Mouse (Mus musculus) CH12.LX (cell line): Measurements from ENCODE around the gene Gm4565. TPM values are rescaled to one million over a fixed set of nuclear protein-coding genes. Genes with fewer than 3 reads are reported as not detected.
"Not testable (repeated sequence)": the region's sequence is repeated elsewhere in the genome, so short reads cannot be mapped to it uniquely, and the experiment has no call there.

ENCODE experiments used
- DNase-seq: peaks from one replicate; pipeline ENCODE4 v3.0.0-alpha.2; 2013; ENCODE audit errors: extremely low read depth
- H3K27ac ChIP-seq: 2 replicates; pipeline ENCODE4 v1.5.1; 2012; ENCODE audit warnings: low read depth, mild to moderate bottlenecking, control low read depth, moderate library complexity; ENCODE audit not compliant: insufficient read depth
- H3K27me3 ChIP-seq: replicated peaks from 2 replicates; pipeline ENCODE3; 2012; ENCODE audit warnings: inconsistent platforms
- H3K36me3 ChIP-seq, 2 experiments: replicated peaks in 1 of 2; 2 replicates each; pipeline versions ENCODE3 to v1.6.1; 2012; ENCODE audit warnings: inconsistent platforms in 1 of 2, low read length in 1 of 2, mild to moderate bottlenecking in 1 of 2, mixed read lengths in 1 of 2, moderate library complexity in 1 of 2; ENCODE audit not compliant: control insufficient read depth in 1 of 2, insufficient read depth in 1 of 2
- H3K4me1 ChIP-seq, 2 experiments: 2 replicates each; pipeline ENCODE4 v1.6.1; 2012; ENCODE audit warnings: inconsistent platforms in 1 of 2, moderate library complexity in 1 of 2; ENCODE audit not compliant: insufficient read depth in 2 of 2, control insufficient read depth in 1 of 2
- H3K4me2 ChIP-seq: 2 replicates; pipeline ENCODE4 v1.6.1; 2012; ENCODE audit warnings: low read depth, mild to moderate bottlenecking, control low read depth; ENCODE audit not compliant: poor library complexity, insufficient read depth, severe bottlenecking
- H3K4me3 ChIP-seq, 3 experiments: fragments of 150-350 bp in 1 of 3; sonication (generic) in 1 of 3; replicated peaks in 1 of 3; 2 replicates each; pipeline versions ENCODE3 to v1.5.1; 2011 to 2012; ENCODE audit warnings: low read depth in 2 of 3, low read length in 2 of 3, mild to moderate bottlenecking in 2 of 3, moderate library complexity in 2 of 3, control low read depth in 1 of 3, improper control_type of control experiment in 1 of 3, inconsistent platforms in 1 of 3, mixed read lengths in 1 of 3; ENCODE audit not compliant: poor library complexity in 1 of 3
- H3K79me2 ChIP-seq: replicated peaks from 2 replicates; pipeline ENCODE4 v1.6.1; 2012; ENCODE audit warnings: mild to moderate bottlenecking, moderate library complexity; ENCODE audit not compliant: control insufficient read depth, poor library complexity, insufficient read depth, severe bottlenecking; ENCODE audit errors: extremely low read depth
- H3K9ac ChIP-seq: 2 replicates; pipeline ENCODE4 v1.6.1; 2012; ENCODE audit warnings: low read depth, mild to moderate bottlenecking, control low read depth, moderate library complexity; ENCODE audit not compliant: insufficient read depth
- H3K9me3 ChIP-seq: replicated peaks from 2 replicates; pipeline ENCODE3; 2012; ENCODE audit warnings: low read length, inconsistent platforms, mixed read lengths
- dilution Hi-C: fragments of 300-500 bp; cut with MboI; formaldehyde crosslinking; loops from 2 replicates; pipeline ENCODE4 v1.14.3; 2020; ENCODE audit warnings: low sequenced_read_pairs; ENCODE audit not compliant: extremely low pct_unique_long_range_greater_than_20kb, extremely low pct_ligation_motif_present
- in situ Hi-C: fragments of 300-500 bp; cut with MboI; formaldehyde crosslinking; loops from 3 replicates; pipeline ENCODE4 v1.14.3; 2019; ENCODE audit warnings: low sequenced_read_pairs, low pct_ligation_motif_present, low pct_unique_long_range_greater_than_20kb, mixed read lengths
- polyA plus RNA-seq: library from polyadenylated mRNA; unstranded; fragments of >175 nt; gene quantifications from 2 replicates; pipeline ENCODE4 v1.2.1, GENCODE M21; 2012; ENCODE audit warnings: low read depth; ENCODE audit not compliant: insufficient read length
- total RNA-seq, 2 experiments: library from RNA; depleted of rRNA; stranded (reverse); fragments of 300-350 nt in 1 of 2; fragments of >200 nt in 1 of 2; gene quantifications; 2 replicates each; pipeline ENCODE4 v1.2.3; 2012 to 2014

The Gm4565 gene
- total RNA-seq (2012; rRNA removed) (not detected in 2 replicates), total RNA-seq (2014; rRNA removed) (not detected in 2 replicates), polyA plus RNA-seq (not detected in 2 replicates)

GRCm38 (mm10) chr7:22588027-22588426 is at the start of gene Gm4565:
Gene Gm4565, minus strand, starts transcription at chr7:22588127.
- dilution Hi-C loops, H3K4me2 ChIP-seq, H3K4me3 ChIP-seq, in situ Hi-C loops, DNase-seq, H3K9ac ChIP-seq, H3K9me3 ChIP-seq, H3K4me1 ChIP-seq, H3K27me3 ChIP-seq, H3K79me2 ChIP-seq, H3K27ac ChIP-seq, H3K36me3 ChIP-seq: not testable (repeated sequence)

DNA sequence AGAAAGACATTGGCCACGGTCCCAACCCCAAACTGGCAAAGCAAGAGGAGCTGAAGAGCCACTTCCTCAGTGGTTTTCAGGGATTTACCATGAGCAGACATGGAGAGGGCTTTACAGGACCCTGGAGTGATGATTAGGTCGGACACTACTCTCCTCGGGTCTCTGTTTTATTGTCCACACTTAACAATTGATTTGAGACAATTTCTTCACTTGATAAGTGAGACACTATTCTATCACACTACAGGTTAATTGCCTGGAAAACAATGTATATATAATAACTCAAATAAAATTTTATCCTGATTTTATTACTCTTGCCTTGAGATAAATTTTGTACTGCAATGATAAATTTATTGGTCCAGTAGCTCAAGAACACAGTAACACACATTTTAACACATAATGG is 22.7 kb downstream of the Gm4565 start, which contains the start of gene Gm4201:
Gene Gm4201 (minus strand): TSS at position 101 of the 400 bp plus-strand sequence.
- H3K9me3 ChIP-seq, H3K9ac ChIP-seq, H3K27me3 ChIP-seq, DNase-seq, H3K4me3 ChIP-seq, H3K27ac ChIP-seq, in situ Hi-C loops, H3K79me2 ChIP-seq, H3K4me1 ChIP-seq, H3K36me3 ChIP-seq, dilution Hi-C loops, H3K4me2 ChIP-seq: not testable (repeated sequence)

- H3K9ac ChIP-seq, dilution Hi-C loops, in situ Hi-C loops: not testable (repeated sequence)
Observed at GRCm38 (mm10) chr7:22534787-22535186, 53.1 kb downstream of the Gm4565 start, which contains the start of gene Gm8677. Gene Gm8677, minus strand, starts transcription at chr7:22534887.

More at GRCm38 (mm10) chr7:22534787-22535186, 53.1 kb downstream of the Gm4565 start, which contains the start of gene Gm8677:
- not testable (repeated sequence) for H3K4me3 ChIP-seq, H3K4me1 ChIP-seq, H3K79me2 ChIP-seq, H3K9me3 ChIP-seq, H3K36me3 ChIP-seq, H3K27me3 ChIP-seq, H3K4me2 ChIP-seq, H3K27ac ChIP-seq, DNase-seq

Other genes starting within 250 kb of the Gm4565 start
- gene Gm8660, start 217.1 kb downstream of the Gm4565 start, total RNA-seq (2012; rRNA removed): not detected in 2 replicates
- not detected in 2 replicates for gene Gm8660, start 217.1 kb downstream of the Gm4565 start, total RNA-seq (2014; rRNA removed)
- gene Gm8660, start 217.1 kb downstream of the Gm4565 start, polyA plus RNA-seq: not detected in 2 replicates
- gene Vmn1r148, start 174.5 kb downstream of the Gm4565 start, total RNA-seq (2012; rRNA removed): not detected in 2 replicates
- gene Vmn1r148, start 174.5 kb downstream of the Gm4565 start, total RNA-seq (2014; rRNA removed): not detected in 2 replicates
- gene Vmn1r148, start 174.5 kb downstream of the Gm4565 start, polyA plus RNA-seq: not detected in 2 replicates
- gene Vmn1r149, start 149.9 kb downstream of the Gm4565 start, total RNA-seq (2012; rRNA removed): not detected in 2 replicates
- not detected in 2 replicates for gene Vmn1r149, start 149.9 kb downstream of the Gm4565 start, total RNA-seq (2014; rRNA removed)
- not detected in 2 replicates for gene Vmn1r149, start 149.9 kb downstream of the Gm4565 start, polyA plus RNA-seq
- not detected in 2 replicates for gene Gm10665, start 124.1 kb downstream of the Gm4565 start, total RNA-seq (2012; rRNA removed)
- gene Gm10665, start 124.1 kb downstream of the Gm4565 start, total RNA-seq (2014; rRNA removed): not detected in 2 replicates
- not detected in 2 replicates for gene Gm10665, start 124.1 kb downstream of the Gm4565 start, polyA plus RNA-seq
- gene Vmn1r151, start 88.4 kb downstream of the Gm4565 start, total RNA-seq (2012; rRNA removed): not detected in 2 replicates
- not detected in 2 replicates for gene Vmn1r151, start 88.4 kb downstream of the Gm4565 start, total RNA-seq (2014; rRNA removed)
- not detected in 2 replicates for gene Vmn1r151, start 88.4 kb downstream of the Gm4565 start, polyA plus RNA-seq
- gene Vmn1r152, start 65.2 kb downstream of the Gm4565 start, total RNA-seq (2012; rRNA removed): not detected in 2 replicates
- gene Vmn1r152, start 65.2 kb downstream of the Gm4565 start, total RNA-seq (2014; rRNA removed): not detected in 2 replicates
- not detected in 2 replicates for gene Vmn1r152, start 65.2 kb downstream of the Gm4565 start, polyA plus RNA-seq
- not detected in 2 replicates for gene Gm8677, start 53.2 kb downstream of the Gm4565 start, total RNA-seq (2012; rRNA removed)
- not detected in 2 replicates for gene Gm8677, start 53.2 kb downstream of the Gm4565 start, total RNA-seq (2014; rRNA removed)
- not detected in 2 replicates for gene Gm8677, start 53.2 kb downstream of the Gm4565 start, polyA plus RNA-seq
- not detected in 2 replicates for gene Gm4201, start 22.8 kb downstream of the Gm4565 start, total RNA-seq (2012; rRNA removed)
- not detected in 2 replicates for gene Gm4201, start 22.8 kb downstream of the Gm4565 start, total RNA-seq (2014; rRNA removed)
- not detected in 2 replicates for gene Gm4201, start 22.8 kb downstream of the Gm4565 start, polyA plus RNA-seq
- not detected in 2 replicates for gene Vmn1r155, start 69.9 kb upstream of the Gm4565 start, total RNA-seq (2012; rRNA removed)
- not detected in 2 replicates for gene Vmn1r155, start 69.9 kb upstream of the Gm4565 start, total RNA-seq (2014; rRNA removed)
- gene Vmn1r155, start 69.9 kb upstream of the Gm4565 start, polyA plus RNA-seq: not detected in 2 replicates
- not detected in 2 replicates for gene Gm8693, start 104.2 kb upstream of the Gm4565 start, total RNA-seq (2012; rRNA removed)
- not detected in 2 replicates for gene Gm8693, start 104.2 kb upstream of the Gm4565 start, total RNA-seq (2014; rRNA removed)
- not detected in 2 replicates for gene Gm8693, start 104.2 kb upstream of the Gm4565 start, polyA plus RNA-seq
- not detected in 2 replicates for gene Gm4567, start 131.6 kb upstream of the Gm4565 start, total RNA-seq (2012; rRNA removed)
- gene Gm4567, start 131.6 kb upstream of the Gm4565 start, total RNA-seq (2014; rRNA removed): not detected in 2 replicates
- not detected in 2 replicates for gene Gm4567, start 131.6 kb upstream of the Gm4565 start, polyA plus RNA-seq
- gene Vmn1r157, start 173.6 kb upstream of the Gm4565 start, total RNA-seq (2012; rRNA removed): not detected in 2 replicates
- not detected in 2 replicates for gene Vmn1r157, start 173.6 kb upstream of the Gm4565 start, total RNA-seq (2014; rRNA removed)
- gene Vmn1r157, start 173.6 kb upstream of the Gm4565 start, polyA plus RNA-seq: not detected in 2 replicates
- gene Vmn1r158, start 202.7 kb upstream of the Gm4565 start, total RNA-seq (2012; rRNA removed): not detected in 2 replicates
- not detected in 2 replicates for gene Vmn1r158, start 202.7 kb upstream of the Gm4565 start, total RNA-seq (2014; rRNA removed)
- gene Vmn1r158, start 202.7 kb upstream of the Gm4565 start, polyA plus RNA-seq: not detected in 2 replicates